Mouse (Mus musculus) ES-Bruce4 (cell line): Measurements from ENCODE around the gene Ankrd24.

Source experiments
- CTCF ChIP-seq: IDR thresholded peaks from one replicate; pipeline ENCODE4 v1.8.1; 2011; ENCODE audit warnings: low read depth, low read length
- POLR2A ChIP-seq: IDR thresholded peaks from one replicate; pipeline ENCODE4 v1.8.1; 2011; ENCODE audit warnings: low read length; ENCODE audit not compliant: insufficient read depth

DNA sequence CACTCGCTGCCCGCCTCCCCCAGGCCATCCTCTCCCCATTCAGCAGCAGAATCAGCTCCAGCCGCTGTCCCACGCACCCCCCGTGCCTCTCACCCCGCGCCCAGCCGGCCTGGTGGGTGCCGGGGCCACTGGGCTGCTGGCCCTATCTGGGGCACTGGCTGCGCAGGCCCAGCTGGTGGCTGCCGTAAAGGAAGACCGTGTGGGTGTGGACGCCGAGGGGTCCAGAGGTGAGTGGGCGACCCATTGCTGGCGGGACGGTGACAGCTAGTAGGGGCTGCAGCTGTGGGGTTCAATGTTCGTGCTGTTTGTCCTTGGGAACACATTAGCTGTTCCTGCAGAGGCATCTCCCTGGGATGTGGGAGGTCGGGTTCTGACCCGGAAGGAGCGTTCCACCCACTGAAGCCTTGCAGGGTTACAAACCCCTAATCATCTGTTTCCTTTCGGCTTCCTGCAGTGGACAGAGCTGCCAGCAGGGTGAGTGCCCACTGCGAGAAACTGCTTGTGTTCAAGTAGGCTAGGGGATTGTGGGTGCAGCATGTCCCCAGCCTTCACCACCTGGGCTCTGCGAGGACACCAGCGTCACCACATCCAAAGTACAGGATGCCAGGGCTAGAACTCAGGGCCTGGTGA is 47.8 kb upstream of the Ankrd24 start:
- TF ChIP-seq CTCF (no peak), POLR2A (no peak)
